Mouse (Mus musculus) cerebellum, postnatal 25 days (tissue): Measurements from ENCODE around the gene Atrip.
A peak's percentile ranks its signal among the peaks of the same experiment; 100 is the strongest.

ENCODE experiments used
- DNase-seq, 2 experiments: peaks; one replicate each; pipeline ENCODE4 v3.0.0; 2021; ENCODE audit warnings: mixed read lengths in 2 of 2

The Atrip gene

DNA sequence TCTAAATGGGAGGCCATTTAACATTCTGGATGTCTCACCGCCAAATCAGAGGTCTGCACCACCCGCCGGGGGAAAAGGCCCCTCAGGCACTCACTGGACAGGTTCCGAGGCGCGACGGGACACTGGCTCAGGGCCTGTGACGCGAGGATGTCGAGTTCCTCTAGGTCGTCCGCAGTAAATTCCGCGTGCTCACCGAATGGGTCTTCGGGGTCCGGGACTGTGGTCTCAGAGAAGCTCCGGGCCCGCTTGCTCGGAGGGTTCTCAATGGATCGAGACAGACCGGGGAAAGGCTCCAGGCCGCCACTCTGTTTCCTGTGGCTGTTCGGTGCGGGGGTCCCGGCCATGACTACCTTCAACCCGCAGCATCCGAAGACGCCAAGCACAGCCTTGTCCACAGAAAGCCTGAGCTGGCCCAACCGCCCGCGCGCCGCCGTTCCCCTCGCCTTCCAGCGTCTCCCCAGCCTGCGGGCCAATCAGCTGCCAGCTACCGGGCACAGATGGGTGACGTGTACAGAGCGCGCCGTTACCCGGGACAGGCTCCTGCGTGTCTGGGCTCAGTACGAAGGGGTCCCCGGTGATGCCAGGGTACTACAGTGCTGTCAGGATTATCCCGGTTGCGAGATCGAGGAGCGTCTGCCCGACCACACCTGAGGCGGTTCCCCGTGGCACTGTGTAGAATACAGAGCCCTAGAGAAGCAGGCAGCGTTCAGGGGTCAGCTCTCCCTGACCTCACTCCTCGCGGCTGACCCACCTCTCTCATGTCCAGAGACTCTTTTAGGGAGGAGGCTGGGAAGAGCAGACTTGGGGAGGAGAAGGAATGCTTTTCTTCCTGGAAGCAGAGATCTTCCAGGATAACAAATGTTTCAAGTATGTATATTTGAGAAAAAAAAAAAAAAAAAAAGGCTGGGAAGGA lies at the start of gene Atrip:
Gene Atrip, minus strand, starts transcription at position 464 of the 913 bp plus-strand sequence.
- DNase-seq, result peak; percentile 96

DNA sequence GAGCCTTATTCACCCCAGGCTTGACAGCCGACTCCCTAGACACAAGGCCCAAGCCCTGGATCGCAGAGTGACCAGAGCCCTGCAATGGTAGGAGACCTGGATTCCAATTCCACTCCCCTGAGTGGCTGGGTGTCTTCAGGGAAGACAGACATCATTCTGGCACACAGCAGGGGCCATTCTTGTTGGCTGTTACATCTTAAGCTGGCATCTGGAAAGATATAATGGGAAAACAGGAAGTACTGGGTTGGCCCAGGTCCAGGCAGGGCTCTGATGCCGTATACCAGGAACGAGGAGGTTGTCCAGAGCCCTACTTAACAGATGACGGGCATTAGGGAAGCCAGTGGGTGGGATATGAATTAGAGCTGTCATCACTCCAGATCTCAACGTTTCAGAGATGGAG lies 49.3 kb upstream of the Atrip start:
- DNase-seq, result no peak

DNA sequence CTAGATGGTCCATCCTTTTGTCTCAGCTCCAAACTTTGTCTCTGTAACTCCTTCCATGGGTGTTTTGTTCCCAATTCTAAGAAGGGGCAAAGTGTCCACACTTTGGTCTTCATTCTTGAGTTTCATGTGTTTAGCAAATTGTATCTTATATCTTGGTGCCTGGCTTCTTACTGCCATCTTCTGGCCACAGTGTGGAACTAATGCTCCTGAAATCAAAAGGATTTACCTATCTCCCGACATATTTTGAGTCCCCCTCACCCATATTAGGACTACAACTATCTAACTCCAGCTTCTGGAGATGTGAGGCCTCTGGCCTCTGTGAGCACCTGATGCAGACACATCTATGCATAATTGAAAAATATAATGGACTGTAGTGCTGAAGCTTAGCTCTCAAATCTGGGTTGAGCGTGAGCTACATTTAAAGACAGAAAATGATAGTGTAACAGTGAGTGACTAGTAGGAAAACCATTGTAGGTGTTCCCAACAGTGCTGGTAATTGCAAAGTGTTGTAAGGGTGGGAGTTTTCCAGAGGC lies 48.7 kb upstream of the Atrip start:
- peak in 1 of 2 experiments; percentile 57 for DNase-seq

DNA sequence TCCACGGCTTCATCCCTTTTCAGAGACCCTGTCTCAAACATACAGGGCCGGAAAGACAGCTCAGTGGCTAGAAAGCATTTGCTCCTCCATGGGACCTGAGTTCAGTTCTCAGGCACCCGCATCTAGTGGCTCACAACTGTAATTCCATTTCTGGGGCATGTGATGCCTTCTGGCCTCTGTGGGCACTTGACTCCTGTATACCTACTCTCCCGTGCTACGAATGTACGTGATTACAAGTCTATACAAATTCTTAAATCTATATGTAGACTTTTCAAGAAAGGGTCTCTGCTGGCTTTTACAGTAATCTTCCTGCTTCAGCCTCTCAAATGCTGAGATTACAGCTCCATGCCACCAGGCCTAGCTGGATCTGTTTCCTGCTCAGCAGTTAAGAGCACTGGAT lies 47.0 kb upstream of the Atrip start:
- DNase-seq, result no peak

DNA sequence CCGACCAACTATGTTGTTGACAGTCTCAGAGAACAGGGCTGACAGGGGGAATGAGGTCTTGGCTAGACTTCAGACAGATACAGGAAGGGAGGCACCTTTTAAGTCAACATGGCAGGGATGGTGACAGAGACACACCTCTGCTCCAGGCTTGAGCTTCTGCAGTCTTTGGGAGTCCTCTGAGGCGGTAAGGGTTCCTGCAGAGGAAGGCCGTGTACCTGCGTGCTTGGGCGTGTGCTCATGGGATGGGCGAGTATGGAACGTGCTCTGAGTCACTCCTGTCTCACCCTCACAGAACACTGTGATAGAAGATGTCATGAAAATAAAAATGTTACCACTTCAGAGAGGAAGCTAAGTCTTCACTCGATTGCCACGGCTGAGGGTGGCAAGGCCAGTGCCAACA lies 45.6 kb upstream of the Atrip start:
- no peak for DNase-seq

DNA sequence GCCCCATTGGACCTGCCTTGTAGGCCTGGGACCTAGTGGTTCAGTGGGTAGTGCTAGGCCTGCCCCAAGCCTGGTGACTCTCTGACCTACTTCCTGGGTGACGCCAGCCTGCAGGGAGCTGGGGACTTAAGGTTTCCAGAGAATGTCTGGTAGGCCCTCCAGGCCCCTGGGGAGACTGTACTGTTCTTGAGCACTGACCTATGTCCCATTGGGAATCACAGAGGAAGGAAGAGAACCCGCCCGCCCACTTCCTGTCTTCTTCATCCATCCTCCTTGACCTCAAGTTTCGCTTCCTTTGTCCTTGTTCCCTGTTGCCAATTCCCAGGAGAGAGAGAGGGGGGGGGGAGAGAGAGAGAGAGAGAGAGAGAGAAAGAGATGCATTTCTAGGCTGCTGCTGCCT lies 44.2 kb upstream of the Atrip start:
- peak in 1 of 2 experiments; percentile 3 for DNase-seq

DNA sequence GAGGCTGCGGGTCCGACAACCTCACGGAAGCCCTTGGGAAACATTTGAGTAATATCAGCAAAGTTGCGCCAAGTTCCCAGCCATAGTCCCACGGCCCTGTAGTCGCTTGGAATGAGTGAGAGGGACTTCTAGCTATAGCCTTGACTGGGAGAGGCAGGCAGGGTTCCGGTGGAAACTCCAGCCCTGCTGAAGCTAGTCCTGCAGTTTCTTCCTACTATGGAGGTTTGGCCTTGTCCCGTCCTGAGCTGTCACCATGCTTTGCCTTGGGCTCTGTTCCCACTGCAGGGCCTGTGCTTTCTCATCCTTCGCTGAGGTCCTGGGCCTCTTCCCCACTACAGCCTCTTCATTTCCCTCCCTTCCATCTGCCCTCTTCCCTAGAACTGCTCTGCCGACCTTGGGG lies 42.3 kb upstream of the Atrip start:
- no peak for DNase-seq

DNA sequence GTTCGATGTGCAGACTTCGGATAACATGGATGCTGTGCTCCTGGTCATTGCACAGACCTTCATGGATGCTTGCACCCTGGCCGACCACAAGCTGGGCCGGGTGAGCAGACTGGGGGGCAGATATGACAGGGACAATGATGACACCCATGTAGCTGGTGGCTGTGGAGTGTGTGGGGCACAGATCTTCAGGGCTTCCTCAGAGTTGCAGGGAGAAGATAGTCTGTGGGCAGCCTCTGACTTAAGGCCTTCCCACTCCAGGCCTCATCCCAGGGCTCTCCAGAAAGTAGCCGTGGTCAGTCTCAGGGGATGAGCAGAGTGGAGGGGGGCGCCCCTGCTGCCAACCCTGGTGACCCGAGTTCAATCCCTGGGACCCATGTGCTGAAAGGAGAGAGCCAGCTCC lies 40.9 kb upstream of the Atrip start:
- DNase-seq, result no peak

DNA sequence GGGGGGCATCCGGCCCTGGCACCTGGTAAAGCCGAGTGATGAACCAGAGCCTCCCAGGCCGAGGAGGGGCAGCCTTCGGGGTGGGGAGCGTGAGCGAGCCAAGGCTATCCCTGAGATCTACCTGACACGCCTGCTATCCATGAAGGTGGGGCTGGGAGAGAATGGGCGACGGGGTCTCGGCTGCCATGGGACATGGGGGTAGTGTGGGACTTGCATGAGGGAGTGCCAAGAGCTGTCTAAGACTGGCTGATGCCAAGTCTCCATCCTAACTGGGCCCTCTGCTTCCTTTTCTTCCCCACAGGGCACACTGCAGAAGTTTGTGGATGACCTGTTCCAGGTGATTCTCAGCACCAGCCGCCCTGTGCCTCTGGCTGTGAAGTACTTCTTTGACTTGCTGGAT lies 40.4 kb upstream of the Atrip start:
- no peak for DNase-seq

DNA sequence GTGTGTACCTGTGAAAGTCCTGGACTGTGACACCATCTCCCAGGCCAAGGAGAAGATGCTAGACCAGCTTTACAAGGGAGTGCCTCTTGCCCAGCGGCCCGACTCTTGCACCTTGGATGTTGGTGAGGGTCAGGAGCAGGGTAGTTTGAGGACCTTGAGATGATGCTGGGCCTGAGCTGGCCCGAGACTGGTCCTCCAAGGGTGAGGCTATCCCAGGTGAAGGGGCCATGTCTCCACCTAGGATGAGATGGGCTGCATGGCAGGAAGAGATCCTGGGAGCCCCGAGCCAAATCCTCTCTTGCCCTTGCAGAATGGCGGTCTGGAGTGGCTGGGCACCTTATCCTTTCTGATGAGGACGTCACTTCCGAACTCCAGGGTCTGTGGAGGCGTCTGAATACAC lies 39.4 kb upstream of the Atrip start:
- DNase-seq, result no peak

DNA sequence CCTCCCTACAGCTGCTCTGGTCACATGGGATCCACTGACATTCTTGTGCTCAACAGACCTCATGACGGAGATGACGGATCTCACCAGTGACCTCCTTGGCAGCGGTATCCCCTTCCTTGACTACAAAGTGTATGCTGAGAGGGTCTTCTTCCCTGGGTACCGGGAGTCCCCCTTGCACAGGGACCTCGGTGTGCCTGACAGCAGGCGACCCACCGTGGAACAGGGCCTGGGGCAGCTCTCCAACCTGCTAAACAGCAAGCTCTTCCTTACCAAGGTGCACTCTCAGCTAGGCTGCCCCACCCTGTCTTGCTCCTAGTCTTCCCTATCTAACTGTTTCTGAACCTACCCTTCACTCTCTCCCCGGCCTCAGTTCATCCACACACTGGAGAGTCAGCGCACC lies 37.7 kb upstream of the Atrip start:
- no peak for DNase-seq

DNA sequence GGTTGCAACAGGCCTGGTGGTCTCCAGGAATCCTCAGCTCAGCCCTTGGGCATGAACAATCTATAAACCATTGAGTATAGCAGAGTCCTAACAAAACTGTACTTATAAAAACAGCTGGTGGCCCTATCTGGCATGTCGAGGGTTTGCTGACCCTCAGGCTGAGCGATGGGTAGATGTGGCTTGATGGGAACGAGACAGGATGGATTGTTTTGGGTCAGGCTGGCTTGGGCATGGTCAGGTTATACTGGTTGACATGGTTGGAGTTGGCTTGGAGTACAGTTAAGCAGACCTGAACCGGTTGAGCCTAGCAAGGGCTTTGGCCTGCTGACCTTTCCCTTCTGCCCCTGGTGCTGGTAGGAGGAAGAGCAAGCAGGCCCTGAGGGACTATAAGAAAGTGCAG lies 37.2 kb upstream of the Atrip start:
- DNase-seq, result no peak

DNA sequence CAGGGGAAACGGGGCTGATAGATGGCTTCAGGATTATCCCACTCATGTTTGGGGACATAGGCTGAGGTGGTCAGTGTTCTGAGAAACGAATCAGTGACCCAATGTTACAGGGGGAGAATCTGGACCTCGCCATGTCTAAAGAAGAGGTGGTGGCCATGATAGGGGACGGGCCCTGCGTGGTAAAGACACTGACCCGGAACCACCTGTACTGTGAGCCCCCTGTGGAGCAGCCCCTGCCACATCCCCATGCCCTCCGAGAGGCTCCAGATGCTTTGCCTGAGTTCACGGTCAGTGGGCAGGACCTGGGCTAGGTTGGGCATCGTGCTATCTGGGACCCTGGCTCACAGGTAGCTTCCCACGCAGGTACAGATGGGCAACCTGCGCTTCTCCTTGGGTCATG lies 36.3 kb upstream of the Atrip start:
- no peak for DNase-seq

DNA sequence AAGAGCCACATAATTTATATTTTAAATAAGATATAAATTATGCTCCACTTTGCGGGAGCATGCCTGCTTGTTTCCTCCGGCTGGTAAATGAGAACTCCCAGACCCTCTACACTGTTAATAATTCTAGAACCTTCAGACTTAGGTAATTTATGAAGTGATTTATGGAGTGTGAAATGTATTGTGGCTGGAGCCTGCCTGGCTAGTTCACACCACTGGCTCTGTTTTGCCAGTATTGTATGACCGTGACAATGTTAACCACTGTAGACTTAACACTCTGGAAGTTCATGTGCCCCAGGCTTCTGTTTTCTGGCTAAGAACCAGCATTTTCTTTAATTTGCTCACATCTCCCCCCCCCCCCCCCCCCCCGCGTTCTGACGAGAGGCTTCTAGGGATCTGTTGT lies 33.4 kb upstream of the Atrip start:
- DNase-seq, result no peak

DNA sequence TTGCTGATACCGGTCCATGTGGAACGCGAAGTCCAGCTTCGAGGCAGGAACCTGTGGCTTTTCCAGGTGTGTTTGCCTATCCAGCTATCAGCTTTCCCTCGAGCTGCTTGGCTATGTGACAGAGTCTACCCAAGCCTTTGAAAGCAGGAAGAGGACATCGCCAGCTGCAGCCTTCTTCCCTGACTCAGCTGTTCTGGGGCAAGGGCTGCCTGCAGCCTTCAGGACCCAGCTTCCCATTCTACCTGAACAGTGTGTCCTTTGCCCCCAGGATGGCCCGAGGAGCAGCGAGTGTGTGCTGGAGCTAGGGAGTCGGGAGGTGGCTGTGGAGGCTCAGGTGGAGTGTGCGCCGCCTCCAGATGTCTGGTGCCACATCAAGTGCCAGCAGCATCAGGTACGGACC lies 31.7 kb upstream of the Atrip start:
- no peak for DNase-seq

DNA sequence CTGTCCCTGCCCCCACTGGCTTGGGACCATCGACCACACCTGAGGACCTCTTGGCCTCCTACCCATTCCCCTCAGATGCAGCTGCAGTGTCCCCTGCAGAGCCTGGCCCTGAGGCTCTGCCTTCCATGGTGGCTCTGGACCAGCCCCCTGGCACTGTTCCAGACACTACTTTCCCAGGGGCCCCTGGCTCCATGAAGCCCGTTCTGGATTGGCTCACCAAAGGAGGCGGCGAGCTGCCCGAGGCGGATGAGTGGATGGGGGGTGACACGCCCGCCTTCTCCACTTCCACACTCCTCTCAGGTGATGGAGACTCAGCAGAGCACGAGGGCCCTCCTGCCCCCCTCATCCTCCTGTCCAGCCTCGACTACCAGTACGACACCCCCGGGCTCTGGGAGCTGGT lies 31.1 kb upstream of the Atrip start:
- DNase-seq, result peak in 1 of 2 experiments; percentile 38

DNA sequence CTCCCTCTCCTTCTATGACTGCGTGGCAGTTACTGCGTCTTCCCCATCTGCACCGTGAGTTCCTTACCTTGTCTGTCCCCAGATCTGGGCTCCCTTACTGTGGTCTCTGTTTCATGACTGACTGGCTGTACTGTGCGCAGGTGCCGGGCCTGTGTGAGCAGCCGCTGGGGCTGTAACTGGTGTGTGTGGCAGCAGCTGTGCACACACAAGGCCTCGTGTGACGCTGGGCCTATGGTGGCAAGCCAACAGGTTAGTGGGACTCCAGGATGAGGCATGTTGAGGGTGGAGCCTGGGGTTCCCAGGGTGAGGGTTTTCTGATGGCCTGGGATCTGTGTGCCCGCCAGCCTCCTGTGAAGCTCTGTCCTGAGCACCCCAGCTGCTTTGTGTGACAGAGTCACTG lies 30.2 kb upstream of the Atrip start:
- no peak for DNase-seq

DNA sequence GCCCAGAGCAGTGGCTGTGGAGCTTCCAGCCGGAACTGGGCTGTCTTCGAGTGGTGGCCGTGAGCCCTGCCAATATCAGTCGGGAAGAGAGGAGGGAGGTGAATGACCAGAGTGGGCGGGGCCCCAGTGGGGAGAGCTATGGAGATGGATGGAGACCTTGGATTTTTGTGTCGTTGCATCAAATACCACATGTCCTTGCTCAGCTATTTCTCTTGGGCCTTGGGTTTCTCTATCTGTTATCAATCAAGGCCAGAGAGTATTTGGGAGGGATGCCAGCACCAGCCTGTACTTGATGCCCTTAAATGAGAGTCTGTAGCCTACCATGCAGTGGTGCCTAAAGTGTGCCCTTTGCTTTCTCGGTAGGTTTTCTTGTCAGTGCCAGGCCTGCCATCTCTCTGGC lies 29.3 kb upstream of the Atrip start:
- no peak for DNase-seq

DNA sequence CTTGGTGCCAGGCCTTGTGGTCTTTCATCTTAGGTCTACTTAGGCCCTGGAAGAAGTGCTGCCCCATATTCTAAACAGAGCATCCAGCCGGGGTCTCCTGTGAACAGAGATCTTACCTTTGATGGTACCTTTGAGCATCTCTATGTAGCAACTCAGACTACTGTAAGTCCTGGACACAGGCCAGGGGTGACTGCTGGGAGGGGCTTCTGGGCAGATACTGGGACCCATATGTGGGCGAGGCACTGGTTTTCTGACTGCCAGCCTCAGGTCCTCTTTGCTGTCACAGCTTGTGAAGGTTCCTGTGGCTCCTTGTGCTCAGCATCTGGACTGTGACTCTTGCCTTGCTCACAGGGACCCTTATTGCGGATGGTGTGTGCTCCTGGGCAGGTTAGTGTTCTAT lies 28.6 kb upstream of the Atrip start:
- no peak for DNase-seq

DNA sequence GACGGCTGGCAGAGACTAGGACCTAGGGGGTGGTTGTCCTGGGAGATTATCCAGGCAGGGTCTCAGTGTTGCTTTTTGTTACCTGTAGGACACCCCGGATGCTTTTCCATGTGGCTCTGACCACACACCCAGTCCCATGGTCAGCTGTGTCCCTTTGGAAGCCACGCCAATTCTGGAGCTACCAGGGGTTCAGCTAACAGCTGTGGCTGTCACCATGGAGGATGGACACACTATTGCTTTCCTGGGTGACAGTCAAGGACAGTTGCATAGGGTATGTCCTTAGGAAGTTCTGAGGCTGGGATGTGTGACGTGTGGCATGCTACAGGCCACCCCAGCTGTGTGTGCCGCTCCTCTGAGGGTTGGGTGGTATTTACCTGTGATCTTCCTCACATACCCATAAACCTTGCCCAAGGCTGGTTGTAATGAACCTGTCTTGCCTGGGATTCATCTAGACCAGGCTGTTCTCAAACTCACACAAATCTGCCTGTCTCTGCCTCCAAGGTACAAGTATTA lies 28.1 kb upstream of the Atrip start:
- DNase-seq, result no peak

DNA sequence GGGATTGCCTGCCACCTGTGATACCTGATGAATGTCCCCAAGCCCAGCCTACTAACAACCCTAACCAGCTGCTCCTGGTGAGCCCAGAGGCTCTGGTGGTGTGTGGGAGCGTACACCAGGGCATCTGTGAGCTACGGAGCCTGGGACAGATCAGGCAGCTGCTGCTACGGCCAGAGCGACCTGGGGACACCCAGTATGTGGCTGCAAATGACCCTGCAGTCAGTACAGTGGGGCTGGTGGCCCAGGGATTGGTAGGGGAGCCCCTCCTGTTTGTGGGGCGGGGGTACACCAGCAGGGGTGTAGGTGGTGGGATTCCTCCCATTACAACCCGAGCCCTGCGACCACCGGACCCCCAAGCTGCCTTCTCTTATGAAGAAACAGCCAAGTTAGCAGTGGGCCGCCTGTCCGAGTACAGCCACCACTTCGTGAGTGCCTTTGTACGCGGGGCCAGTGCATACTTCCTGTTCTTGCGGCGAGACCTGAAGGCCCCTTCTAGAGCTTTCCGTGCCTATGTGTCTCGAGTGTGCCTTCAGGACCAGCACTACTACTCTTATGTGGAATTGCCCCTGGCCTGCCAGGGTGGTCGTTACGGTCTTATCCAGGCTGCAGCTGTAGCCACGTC lies 26.5 kb upstream of the Atrip start:
- no peak for DNase-seq

DNA sequence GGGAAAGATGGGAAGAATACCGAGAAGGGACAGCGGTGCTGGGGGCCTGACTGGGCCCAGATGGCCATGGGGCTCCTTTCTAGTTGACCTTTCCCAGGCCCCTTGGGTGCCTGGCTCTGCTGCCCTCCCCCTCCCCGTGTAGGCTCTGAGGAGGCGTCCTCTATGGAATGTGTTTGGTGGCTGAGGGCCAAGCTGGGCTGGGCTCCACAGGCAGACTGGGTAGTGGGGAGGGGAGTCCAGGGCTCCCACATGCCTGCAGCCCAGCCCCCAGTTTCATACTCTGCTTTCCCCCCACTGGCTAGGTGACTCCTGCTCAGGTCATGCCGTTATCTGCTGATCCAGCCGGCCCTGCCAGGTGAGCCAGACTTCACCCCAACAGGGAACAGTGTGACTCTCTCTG lies 25.0 kb upstream of the Atrip start:
- DNase-seq, result peak in 1 of 2 experiments; percentile 45

DNA sequence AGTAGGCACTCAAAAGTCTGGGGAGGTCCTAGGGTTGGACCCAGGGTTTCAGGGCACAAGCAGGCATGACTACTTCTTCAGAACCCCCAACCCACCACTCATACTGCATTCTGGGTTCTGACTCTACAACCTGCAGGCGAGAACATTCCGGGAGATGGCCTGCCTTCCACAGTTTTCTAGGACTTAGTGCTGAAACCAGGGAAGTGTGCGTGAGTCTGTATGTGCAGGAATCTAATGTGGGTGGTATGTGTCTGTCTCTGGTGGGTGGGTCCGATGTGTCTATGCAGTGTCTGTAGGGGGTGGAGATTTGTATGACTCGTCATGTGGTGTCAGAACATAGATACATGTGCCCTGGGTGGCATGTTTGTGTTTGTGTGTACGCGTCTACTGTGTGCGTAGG lies 24.4 kb upstream of the Atrip start:
- DNase-seq, result no peak

DNA sequence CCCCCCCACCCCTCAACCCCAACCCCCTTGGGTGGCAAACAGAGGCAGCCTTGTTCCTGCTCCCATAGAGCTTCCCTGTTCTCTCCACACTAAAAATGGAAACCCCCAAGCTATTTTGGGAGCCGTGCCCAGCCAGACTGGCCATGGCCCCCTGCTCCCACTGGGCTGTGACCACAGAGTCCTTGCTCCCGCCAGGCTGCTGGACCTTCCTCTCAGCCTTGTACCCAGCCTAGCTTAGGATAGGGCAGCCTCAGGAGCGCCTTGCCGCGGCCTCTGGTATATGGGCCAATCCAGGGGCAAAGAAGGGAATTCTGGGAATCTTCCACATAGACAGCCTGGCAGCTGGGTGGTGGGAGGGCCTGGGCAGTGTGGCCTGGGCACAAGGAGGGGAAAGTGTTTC lies 23.9 kb upstream of the Atrip start:
- peak; percentile 22 to 54 for DNase-seq
